Mouse (Mus musculus) left cerebral cortex, postnatal 25 days (tissue): ENCODE data around the gene Asic4. TPM values are rescaled to one million over a fixed set of nuclear protein-coding genes. Genes with fewer than 3 reads are reported as not detected.

Experiments
- DNase-seq, 2 experiments: peaks; one replicate each; pipeline ENCODE4 v3.0.0; 2022; ENCODE audit warnings: low spot score in 2 of 2, mixed read lengths in 1 of 2
- intact Hi-C: fragments of 180-260 bp; cut with DNase I; formaldehyde crosslinking; loops from one replicate; pipeline ENCODE4 v1.15.1; 2025
- total RNA-seq, 2 experiments: library from RNA; stranded (reverse); gene quantifications; 2 replicates each; pipeline ENCODE4 v1.2.3; 2021

Gene Asic4
- total RNA-seq, result 10 to 100 TPM; 10.4 to 20.6 TPM

DNA sequence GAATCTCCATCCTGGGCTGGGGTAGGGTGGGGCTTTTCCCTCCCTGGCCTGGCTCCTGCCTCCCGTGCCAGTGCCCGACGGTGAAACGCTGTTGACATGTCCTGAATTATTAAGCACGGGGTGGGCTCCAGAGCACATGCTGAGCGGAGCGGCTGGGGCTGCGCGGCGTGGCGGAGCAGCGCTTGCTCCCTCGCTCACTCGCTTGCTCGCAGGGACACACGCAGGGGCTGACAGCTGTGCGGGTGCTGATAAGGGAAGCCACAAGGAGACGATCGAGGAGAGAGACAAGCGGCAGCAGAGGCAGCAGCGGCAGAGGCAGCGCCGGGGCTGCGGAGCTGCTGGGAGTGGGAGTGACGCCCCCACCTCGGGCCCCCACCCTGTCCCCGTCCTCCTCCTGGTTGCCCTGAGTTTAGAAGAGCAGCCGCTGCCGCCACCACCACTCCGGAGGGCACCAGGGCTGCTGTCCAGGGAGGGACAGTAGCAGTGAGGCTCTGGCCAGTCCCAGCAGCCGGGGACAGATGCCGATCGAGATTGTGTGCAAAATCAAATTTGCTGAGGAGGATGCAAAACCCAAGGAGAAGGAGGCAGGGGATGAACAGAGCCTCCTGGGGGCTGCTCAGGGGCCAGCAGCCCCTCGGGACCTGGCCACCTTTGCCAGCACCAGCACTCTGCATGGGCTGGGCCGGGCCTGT lies at the start of gene Asic4:
Gene Asic4 (plus strand): TSS at position 123 of the 692 bp plus-strand sequence.
- no peak for DNase-seq
- intact Hi-C loops, result no loop called here

DNA sequence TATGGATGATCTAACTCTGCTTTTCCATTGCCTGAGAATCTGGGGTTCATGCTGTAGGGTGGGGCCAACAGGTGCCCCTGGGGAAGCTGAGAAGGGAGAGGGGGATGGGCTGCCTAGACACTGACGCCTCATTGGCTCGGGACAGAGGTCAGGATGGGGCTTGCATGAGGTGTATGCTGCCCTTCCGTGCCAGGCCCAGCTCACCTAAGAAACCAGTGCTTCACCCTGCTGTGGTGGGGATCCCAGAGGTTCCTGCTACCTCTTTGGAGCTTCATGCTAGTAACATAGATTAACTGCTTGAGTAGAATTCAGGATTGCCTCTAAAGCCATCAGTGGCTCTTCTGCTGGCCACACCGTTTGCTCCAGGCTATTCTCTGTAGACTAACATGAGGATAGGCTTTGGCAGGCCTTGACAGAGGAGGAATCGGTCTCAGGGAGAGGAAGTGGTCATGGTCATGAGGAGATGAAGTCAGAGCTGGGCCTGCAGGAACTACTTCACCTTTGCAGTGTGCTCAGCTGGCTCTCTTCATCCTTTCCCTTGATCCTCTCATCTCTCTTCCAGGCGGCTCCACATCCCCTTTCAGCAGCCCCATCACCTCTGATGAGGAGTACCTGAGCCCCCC lies 49.6 kb upstream of the Asic4 start:
- intact Hi-C loops, result no loop called here

DNA sequence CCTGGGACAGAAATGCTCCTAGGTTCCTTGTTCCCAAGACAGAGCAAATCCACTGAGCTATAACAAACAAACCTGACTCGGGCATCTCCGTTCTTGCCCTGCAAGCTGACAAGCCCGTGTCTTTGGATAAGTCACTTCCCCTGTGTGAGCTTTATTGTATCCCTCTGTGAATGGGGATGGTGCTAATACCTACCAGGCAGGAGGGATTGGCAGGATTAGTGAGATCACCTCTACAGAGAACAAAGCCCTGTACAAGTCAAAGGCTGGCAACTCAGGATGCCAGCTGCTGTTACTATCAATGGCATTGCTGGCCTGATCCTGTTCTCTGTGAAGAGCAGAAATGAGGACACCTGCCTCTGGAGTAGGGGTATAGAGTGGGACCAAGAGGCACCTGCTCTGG lies 44.7 kb upstream of the Asic4 start:
- DNase-seq, result no peak
- intact Hi-C loops, result no loop called here

More for the DNA sequence above, 49.6 kb upstream of the Asic4 start:
- DNase-seq, result no peak

DNA sequence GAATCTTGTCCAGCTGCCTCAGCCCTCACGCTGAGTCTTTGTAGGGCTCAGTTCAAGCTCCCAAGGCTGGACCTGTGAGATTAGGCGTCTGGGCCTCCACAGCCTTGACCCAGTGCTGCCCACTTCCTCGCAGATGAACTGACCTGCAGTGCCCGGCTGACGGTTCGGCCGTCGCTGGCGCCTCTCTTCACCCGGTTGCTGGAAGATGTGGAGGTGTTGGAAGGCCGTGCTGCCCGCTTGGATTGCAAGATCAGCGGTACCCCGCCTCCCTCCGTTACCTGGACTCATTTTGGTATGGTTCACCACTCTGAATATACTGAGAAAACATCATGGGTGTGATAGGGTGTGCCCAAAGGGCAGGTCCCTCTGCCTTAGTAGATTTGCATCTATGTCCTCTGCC lies 44.1 kb upstream of the Asic4 start:
- intact Hi-C loops, result no loop called here
- no peak for DNase-seq

DNA sequence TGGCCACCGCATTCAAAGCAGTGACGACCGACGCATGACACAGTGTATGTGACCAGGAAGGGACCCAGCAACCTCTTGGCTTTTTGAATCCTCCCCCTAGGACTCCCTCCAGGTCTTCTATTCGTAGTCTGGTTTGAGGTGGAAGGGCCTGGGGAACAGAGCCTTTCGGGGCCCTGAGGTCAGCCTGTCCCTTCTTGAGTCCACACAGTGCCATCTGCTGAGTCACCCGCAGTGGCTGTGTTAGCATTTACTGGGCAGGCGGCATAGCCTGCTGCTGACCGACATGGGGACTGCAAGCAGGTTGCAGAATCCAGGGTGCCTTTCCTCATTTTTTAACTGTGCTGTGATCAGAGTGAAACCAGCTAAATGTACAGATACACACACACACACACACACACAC lies 43.2 kb upstream of the Asic4 start:
- DNase-seq, result no peak
- intact Hi-C loops, result no loop called here

DNA sequence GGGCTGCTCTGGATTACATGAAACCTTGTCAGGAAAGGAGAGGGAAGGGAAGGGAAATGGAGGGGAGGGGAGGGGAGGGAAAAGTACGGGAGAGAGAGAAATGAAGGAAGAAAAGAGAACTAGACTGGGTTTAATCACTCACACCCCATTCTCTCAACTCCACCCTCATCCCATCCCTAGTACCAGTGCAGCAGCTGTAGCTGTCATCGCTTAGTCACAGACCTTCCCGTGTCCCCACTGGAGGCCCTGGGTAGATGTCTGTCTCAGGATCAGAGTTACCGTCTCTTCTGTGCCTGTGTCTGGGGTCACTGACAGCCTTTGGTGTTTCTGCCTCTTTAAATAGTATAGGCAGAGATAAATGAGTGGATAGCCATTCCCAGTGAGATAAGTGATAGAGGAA lies 42.0 kb upstream of the Asic4 start:
- DNase-seq, result no peak
- intact Hi-C loops, result no loop called here

DNA sequence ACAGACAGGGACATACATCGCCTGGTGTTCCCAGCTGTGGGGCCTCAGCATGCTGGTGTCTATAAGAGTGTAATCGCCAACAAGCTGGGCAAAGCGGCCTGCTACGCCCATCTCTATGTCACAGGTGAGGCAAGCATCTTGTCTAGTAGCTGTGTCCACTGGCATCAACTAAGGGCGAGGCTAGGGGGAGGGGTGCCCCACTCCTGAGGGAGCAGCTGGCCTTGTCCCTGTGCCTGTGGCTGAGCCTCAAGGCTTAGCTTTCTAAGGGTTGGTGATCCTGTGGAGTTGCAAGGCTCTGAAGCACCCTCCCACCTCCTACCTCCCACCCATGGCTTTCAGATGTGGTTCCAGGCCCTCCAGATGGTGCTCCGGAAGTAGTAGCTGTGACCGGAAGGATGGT lies 40.3 kb upstream of the Asic4 start:
- intact Hi-C loops, result no loop called here
- no peak for DNase-seq

DNA sequence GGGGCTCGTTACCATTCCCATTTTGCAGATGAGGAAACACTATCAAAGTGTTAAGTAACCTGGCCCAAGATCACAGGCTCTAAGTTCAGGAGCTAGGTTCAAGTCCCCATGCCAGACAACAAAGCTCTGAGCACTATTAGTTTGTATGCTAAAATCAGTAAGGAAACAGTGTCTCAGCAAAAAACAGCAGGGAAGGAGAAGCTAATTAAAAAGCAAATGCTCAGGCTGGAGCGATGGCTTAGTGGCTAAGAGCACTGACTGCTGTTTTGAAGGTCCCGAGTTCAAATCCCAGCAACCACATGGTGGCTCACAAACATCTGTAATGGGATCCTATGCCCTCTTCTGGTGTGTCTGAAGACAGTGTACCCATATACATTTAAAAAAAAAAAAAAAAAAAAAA lies 38.0 kb upstream of the Asic4 start:
- intact Hi-C loops, result no loop called here
- DNase-seq, result no peak

DNA sequence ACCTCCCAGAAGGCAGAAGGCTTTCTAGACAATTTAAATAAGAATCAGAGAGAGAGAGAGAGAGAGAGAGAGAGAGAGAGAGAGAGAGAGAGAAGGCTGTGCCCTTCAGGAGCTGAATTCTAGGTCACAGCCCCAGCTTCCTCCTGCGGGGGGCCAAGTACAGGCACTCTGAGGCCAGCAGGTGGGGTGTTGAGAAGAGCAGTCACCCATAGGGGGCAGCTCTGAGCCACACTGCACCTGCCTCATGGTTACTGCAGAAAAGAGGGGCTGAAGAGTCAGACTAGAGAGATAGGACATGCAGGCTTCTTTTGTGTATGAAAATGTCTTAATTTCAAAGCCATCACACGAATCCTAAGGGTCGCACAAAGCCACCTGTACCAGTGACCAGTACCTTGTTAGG lies 36.5 kb upstream of the Asic4 start:
- DNase-seq, result peak in 1 of 2 experiments; percentile 49
- intact Hi-C loops, result no loop called here

DNA sequence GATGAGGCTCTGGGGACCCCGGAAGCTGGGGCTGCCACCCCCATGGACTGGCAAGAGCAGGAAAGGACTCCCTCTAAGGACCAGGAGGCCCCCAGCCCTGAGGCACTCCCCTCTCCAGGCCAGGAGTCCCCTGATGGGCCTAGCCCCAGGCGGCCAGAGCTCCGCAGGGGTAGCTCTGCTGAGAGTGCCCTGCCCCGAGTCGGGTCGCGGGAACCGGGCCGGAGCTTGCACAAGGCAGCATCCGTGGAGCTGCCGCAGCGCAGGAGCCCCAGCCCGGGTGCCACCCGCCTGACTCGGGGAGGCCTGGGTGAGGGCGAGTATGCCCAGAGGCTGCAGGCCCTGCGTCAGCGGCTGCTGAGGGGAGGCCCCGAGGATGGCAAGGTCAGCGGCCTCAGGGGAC lies 28.4 kb upstream of the Asic4 start:
- intact Hi-C loops, result no loop called here
- DNase-seq, result no peak

DNA sequence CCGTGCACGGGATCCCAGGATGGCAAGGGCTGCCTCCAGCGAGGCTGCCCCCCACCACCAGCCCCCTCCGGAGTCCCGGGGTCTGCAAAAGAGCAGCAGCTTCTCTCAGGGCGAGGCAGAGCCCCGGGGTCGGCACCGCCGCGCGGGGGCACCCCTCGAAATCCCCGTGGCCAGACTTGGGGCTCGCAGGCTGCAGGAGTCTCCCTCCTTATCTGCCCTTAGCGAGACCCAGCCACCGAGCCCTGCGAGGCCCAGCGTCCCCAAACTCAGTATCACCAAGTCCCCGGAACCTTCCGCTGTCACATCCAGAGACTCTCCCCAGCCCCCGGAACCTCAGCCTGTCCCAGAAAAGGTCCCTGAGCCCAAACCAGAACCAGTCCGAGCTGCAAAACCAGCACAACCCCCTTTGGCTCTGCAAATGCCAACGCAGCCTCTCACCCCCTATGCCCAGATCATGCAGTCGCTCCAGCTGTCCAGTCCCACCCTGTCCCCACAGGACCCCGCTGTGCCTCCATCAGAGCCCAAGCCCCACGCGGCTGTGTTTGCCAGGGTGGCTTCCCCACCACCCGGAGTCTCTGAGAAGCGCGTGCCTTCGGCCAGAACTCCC lies 27.9 kb upstream of the Asic4 start:
- DNase-seq, result no peak
- intact Hi-C loops, result no loop called here

DNA sequence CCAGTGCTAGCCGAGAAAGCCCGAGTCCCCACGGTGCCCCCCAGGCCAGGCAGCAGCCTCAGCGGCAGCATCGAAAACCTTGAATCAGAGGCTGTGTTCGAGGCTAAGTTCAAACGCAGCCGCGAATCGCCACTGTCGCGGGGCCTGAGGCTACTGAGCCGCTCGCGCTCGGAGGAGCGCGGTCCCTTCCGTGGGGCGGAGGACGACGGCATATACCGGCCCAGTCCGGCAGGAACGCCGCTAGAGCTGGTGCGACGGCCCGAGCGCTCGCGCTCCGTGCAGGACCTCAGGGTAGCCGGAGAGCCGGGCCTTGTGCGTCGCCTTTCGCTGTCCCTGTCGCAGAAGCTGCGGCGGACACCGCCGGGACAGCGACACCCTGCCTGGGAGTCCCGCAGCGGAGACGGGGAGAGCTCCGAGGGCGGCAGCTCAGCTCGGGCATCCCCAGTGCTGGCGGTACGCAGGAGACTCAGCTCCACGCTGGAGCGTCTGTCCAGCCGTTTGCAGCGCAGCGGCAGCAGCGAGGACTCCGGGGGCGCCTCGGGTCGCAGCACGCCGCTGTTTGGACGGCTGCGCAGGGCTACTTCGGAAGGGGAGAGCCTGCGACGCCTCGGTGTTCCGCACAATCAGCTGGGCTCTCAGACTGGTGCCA lies 27.3 kb upstream of the Asic4 start:
- DNase-seq, result no peak
- intact Hi-C loops, result no loop called here

DNA sequence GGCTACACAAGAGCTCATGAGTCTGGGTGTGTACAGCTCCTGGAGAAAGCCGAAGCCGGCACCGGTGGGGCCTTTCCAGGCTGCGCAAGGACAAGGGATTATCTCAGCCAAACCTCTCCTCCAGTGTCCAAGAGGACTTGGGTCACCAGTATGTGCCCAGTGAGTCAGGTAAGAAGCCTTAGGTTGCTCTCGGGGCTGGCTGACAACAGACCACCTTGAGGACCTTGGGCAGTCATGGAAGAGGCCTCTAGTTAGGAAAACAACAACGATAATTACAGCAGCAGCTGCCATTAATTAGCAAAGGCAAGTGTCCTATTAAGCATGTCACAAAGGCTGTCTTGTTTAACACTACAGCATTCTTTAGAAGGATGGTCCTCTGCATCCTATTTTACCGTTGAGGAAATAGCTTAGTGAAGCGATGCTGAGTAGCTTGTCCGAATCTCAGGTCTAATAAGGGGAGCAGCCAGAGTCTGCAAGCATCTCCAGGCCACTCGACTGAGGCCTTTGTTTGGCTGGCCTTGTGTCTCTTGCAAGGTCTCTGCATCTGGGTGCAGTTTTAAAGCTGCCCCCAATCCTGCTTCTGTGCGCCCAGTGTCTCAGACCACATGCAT lies 26.4 kb upstream of the Asic4 start:
- DNase-seq, result no peak
- intact Hi-C loops, result no loop called here

DNA sequence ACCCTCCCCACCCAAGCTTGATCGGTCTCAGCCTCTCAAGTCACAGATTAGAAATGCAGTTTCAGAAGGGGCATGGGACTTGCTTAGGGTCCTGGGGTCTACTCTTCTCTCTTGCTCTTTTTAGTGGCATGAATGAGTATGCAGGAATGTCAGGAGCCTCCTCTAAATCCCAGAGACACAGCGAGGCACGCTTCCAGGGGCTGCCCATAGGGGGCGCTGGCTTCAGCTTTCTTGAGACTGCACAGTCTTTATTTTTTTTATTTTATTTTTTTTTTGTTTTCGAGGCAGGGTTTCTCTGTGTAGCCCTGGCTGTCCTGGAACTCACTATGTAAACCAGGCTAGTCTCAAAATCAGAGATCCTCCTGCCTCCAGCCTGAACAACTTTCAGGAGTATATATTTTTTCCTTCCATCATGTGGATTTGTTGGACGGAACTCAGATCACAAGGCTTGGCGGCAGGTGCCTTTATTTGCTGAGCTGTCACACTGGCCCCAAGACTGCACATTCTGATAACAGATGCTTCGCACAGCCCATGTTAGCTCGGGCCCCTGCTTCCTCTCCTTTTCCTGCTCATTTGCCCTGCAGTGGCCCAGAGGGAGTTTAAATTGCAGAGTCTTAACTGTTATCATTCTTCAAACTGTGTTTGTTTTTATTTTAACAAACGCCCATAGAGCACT lies 24.3 kb upstream of the Asic4 start:
- intact Hi-C loops, result no loop called here
- DNase-seq, result peak; percentile 45 to 55

DNA sequence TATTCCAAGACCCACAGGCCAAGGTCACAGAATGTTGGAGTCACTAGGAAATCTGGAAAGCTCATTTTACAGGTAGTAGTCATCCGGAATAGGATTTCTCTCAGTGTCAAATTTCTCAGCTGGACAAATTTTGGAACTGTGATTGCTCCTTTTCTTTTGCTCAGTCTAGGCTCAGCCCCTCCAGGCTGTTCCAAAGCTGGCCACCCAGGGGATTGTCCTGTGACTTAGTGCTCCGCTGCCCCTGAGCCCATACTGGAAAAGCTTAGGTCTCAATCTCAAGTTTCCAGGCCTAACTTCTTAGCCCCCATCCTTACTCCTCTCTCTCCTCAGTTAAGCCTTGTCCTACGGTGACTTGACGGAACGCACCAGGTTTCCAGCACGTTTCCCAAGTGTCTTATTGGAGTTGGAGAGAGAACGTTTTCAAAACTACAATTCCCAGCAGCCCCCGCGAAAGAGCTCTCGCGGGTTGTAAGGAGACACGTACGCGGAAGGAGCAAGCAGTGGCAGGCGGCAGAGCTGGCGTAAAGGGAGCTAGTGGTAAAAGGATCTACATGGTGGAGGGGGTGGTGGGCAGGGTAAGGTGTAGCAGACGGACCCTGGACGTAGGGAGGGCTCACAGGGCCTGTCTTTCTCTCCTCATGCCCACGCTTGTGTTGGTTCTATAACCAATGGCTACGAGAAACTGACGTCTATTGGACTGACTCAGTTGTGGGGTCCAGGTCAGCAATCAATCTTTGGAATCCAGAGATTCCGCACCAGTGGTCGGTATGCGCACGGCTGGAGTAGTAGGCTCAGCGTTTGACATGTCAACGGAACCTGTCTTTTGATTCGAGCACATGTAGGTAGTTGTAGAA lies 14.5 kb upstream of the Asic4 start, which contains the start of gene Gmppa:
Gene Gmppa (plus strand): TSS at position 456 of the 854 bp plus-strand sequence.
- intact Hi-C loops, result loop anchor here (1.0 kb wide), 1 partner anchor 9 kb away; no protein-coding TSS in a partner anchor
- peak; percentile 78 to 91 for DNase-seq

DNA sequence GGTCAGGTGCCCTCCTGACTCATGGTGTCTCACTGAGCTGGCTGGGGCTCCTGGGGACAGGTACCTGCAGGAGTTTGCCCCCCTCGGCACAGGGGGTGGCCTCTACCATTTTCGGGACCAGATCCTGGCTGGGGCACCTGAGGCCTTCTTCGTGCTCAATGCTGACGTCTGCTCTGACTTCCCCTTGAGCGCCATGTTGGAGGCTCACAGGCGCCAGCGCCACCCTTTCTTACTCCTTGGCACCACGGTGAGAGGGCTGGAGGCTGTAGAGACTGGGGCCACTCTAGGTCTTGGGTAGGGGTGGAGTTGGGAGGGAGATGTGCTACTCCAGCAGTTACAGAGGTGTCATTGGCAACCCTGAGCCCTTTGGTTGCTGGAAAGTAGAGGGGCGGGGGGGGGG lies 11.5 kb upstream of the Asic4 start:
- intact Hi-C loops, result no loop called here
- no peak for DNase-seq

DNA sequence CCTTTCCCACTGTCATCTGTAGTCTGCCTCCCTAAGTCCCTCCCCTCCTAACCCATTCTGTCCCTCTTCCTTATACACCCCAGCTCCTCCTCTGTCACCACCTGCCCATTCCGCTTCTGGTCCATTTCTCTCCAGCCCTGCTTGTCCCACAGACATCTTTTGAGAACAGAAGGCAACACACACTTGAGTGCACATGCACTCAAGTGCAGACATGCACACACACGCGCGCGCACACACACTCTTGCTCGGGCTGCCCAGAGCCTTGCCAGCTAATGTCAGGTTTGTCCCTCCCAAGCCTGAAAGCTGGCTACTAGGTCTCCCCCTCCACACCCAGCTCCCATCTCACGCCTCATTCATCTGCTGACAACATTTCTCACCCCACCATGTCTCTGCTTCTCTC lies 9.6 kb upstream of the Asic4 start:
- no peak for DNase-seq
- intact Hi-C loops, result no loop called here

DNA sequence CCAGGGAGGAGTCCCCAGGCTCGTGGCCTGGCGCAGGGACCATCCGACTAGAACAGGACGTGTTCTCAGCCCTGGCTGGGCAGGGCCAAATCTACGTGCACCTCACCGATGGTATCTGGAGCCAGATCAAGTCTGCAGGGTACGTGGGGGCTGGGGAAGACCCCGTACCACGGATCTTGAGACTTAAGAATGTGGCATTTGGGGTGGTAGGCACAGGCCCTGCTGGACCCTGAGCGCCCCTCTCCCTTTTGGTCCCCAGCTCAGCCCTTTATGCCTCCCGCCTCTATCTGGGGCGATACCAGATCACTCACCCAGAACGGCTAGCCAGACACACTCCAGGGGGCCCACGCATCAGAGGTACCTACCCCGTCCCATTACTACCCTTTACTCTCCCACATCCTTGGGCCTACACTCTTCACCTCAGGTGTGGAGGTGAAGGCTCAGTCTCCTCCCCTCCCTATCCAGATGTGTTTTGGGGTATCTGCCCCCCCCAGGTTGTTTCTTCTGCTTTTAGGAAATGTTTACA lies 8.7 kb upstream of the Asic4 start:
- DNase-seq, result no peak
- intact Hi-C loops, result no loop called here

DNA sequence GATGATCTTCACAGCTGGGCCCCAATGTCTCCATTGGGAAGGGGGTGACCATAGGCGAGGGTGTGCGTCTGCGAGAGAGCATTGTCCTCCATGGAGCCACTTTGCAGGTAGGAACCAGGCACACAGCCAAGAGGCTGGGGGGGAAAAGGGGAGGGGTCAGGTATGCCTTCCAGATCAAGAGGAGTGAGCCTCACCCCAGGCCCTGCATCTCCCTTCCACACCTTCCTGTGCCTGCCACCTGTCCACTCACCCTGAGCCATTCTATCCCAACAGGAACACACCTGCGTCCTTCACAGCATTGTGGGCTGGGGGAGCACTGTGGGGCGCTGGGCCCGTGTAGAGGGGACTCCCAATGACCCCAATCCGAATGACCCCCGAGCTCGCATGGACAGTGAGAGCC lies 8.1 kb upstream of the Asic4 start:
- no peak for DNase-seq
- intact Hi-C loops, result no loop called here
